ENCODE assay signal across 8 mouse cellular contexts in genomic region chr19:16133721-16134570, GRCm38 (mm10). TPM values are rescaled to one million over a fixed set of nuclear protein-coding genes. Genes with fewer than 3 reads are reported as not detected.
DNase-seq lines count a peak whose midpoint lies in the region; TF ChIP-seq lines count a peak whose summit lies in the region.

No protein-coding gene starts in this region.

- no peaks in the 10 kb centered on the region for H3K9me3 ChIP-seq in forebrain, embryonic 10.5 days
- H3K9me3 ChIP-seq in midbrain, embryonic 10.5 days (replicated peaks), result no peaks in the 10 kb centered on the region

- DNase-seq in spleen, adult 2 months (ENCODE audit: low read depth in 1 of 2, low spot score in 2 of 2), result no peak
- no peak for DNase-seq in spleen, adult 12 weeks (ENCODE audit: low spot score)
- DNase-seq in forebrain, embryonic 10.5 days (ENCODE audit: extremely low spot score, low spot score), result peak; percentile 56
- DNase-seq in kidney, adult 8-10 months, result peak; percentile 26 to 39
- DNase-seq in midbrain, embryonic 10.5 days (ENCODE audit: low spot score), result no peak
- DNase-seq in layer of hippocampus, adult 18-20 months (ENCODE audit: low spot score in 2 of 2), result no peak
- DNase-seq in frontal cortex, postnatal 10 days (ENCODE audit: low spot score in 2 of 2), result no peak
- DNase-seq in left cerebral cortex, adult 9 months (ENCODE audit: low spot score in 2 of 2), result no peak

- H3K36me3 ChIP-seq in spleen, adult 2 months (ENCODE audit: control insufficient read depth, insufficient read depth, low read length), result no peaks in the 10 kb centered on the region
- no peaks in the 10 kb centered on the region for H3K36me3 ChIP-seq in forebrain, embryonic 10.5 days (replicated peaks)
- H3K36me3 ChIP-seq in midbrain, embryonic 10.5 days, result no peaks in the 10 kb centered on the region

- 12% methylated on average over 25 of the region's 25 CpGs for WGBS in spleen, adult 2 months
- WGBS in forebrain, embryonic 10.5 days, result 17% methylated on average over 25 of the region's 25 CpGs
- 17% methylated on average over 25 of the region's 25 CpGs for WGBS in midbrain, embryonic 10.5 days

- peak overlapping the region; percentile 82 for H3K4me3 ChIP-seq in spleen, adult 2 months (ENCODE audit: extremely low read depth, insufficient read depth, insufficient read length)
- H3K4me3 ChIP-seq in forebrain, embryonic 10.5 days, result peak overlapping the region; percentile 97
- H3K4me3 ChIP-seq in midbrain, embryonic 10.5 days, result peak overlapping the region; percentile 96

- peaks cover 6% of the 10 kb centered on the region for H3K4me1 ChIP-seq in spleen, adult 2 months (ENCODE audit: control insufficient read depth, insufficient read depth, insufficient read length)
- peaks cover 60% of the 10 kb centered on the region for H3K4me1 ChIP-seq in forebrain, embryonic 10.5 days
- H3K4me1 ChIP-seq in midbrain, embryonic 10.5 days, result peaks cover 63% of the 10 kb centered on the region

- no peak for TF ChIP-seq CTCF in spleen, adult 2 months (IDR thresholded peaks at IDR 0.05; ENCODE audit: extremely low read depth, insufficient read depth, insufficient read length, insufficient replicate concordance)

- TF ChIP-seq POLR2A in spleen, adult 2 months (IDR thresholded peaks at IDR 0.05; ENCODE audit: low read depth, low read length), result no peak

- H3K27me3 ChIP-seq in spleen, adult 2 months (ENCODE audit: control insufficient read depth, insufficient read depth, low read length), result peaks cover 1% of the 10 kb centered on the region
- H3K27me3 ChIP-seq in forebrain, embryonic 10.5 days (ENCODE audit: poor library complexity, severe bottlenecking), result no peaks in the 10 kb centered on the region
- H3K27me3 ChIP-seq in midbrain, embryonic 10.5 days (ENCODE audit: low read depth, poor library complexity, severe bottlenecking), result no peaks in the 10 kb centered on the region

- H3K27ac ChIP-seq in spleen, adult 2 months (ENCODE audit: insufficient read depth, low read length), result peak overlapping the region; percentile 63
- H3K27ac ChIP-seq in forebrain, embryonic 10.5 days, result peak overlapping the region; percentile 99
- peak overlapping the region; percentile 99 for H3K27ac ChIP-seq in midbrain, embryonic 10.5 days (replicated peaks)

RNA-seq across cellular contexts. Expression of gene Gnaq, which starts 1.3 kb away (rescaled TPM):
- 7.1 and 7.3 TPM in 2 replicates for polyA plus RNA-seq in spleen, adult 2 months (2012; rRNA removed)
- 20.7 and 24.5 TPM in 2 replicates for polyA plus RNA-seq in forebrain, embryonic 10.5 days (2016; fragmentation: Nextera tagmentation; extraction: Ambion mirVana)
- 20.9 and 27.5 TPM in 2 replicates for polyA plus RNA-seq in midbrain, embryonic 10.5 days (2016; fragmentation: Nextera tagmentation; extraction: Ambion mirVana)
- total RNA-seq in layer of hippocampus, adult 18-20 months (2021), result 100 to 1,000 TPM; 189 to 204 TPM

Comparison
In these comparisons a context has a peak if more than half of its experiments do, and no peak if none do; other contexts are left out.
1. DNase-seq: peak in forebrain, embryonic 10.5 days (single experiment) and kidney, adult 8-10 months (2 of 2); none in spleen, adult 2 months (0 of 2), spleen, adult 12 weeks (single experiment), midbrain, embryonic 10.5 days (single experiment), layer of hippocampus, adult 18-20 months (0 of 2), frontal cortex, postnatal 10 days (0 of 2) and left cerebral cortex, adult 9 months (0 of 2).
2. Peak in every context shown above with its lines, with median percentiles within 50 percentile points of each other: H3K27ac ChIP-seq and H3K4me3 ChIP-seq.